Comparison of ENCODE assay signal across 9 mouse cellular contexts in genomic region chr6:126161571-126162340, GRCm38 (mm10). TPM values are rescaled to one million over a fixed set of nuclear protein-coding genes. Genes with fewer than 3 reads are reported as not detected.
DNase-seq lines count a peak whose midpoint lies in the region; ATAC-seq lines count a peak whose summit lies in the region.
"Had no signal": no experiment of that assay in that cellular context is flagged by ENCODE, and none has a peak within 500 bp of the region (broad histone marks: within the 10 kb centered on the region; RNA-seq: fewer than 3 reads in every experiment).

No protein-coding gene starts in this region.

- H3K9ac ChIP-seq in heart, embryonic 14.5 days (ENCODE audit: low read length) = peak overlapping the region; percentile 68
- H3K9ac ChIP-seq in liver, embryonic 13.5 days = no peak overlapping the region

- H3K4me3 ChIP-seq in brown adipose tissue, adult 24 weeks (ENCODE audit: insufficient read depth, low read depth, low read length) = peak overlapping the region; percentile 81
- peak overlapping the region; percentile 56 to 58 for H3K4me3 ChIP-seq in heart, embryonic 14.5 days (ENCODE audit: control insufficient read depth in 1 of 2, insufficient read depth in 1 of 2, low read depth in 1 of 2, low read length in 2 of 2)
- H3K4me3 ChIP-seq in liver, embryonic 13.5 days (replicated peaks) = no peak overlapping the region

- DNase-seq in heart, adult 11 months = peak; percentile 91
- DNase-seq in heart, adult 9 months (ENCODE audit: low spot score in 2 of 2) = no peak
- DNase-seq in liver, embryonic 13.5 days = no peak
- no peak for DNase-seq in frontal cortex, postnatal 10 days (ENCODE audit: low spot score in 2 of 2)
- DNase-seq in adrenal gland, adult 18-20 months (ENCODE audit: low spot score in 2 of 2) = no peak
- DNase-seq in frontal cortex, postnatal 14 days (ENCODE audit: low spot score in 2 of 2) = no peak
- DNase-seq: thymus, postnatal 4 days had no signal

- no peak for ATAC-seq in heart, embryonic 14.5 days (ENCODE audit: insufficient number of reproducible peaks, insufficient read depth, low FRiP score, low read depth)
- no peak for ATAC-seq in liver, embryonic 13.5 days (ENCODE audit: low read depth)

- whole genome bisulfite sequencing in heart, embryonic 14.5 days = 53% methylated on average over 8 of the region's 8 CpGs
- 44% methylated on average over 8 of the region's 8 CpGs for WGBS in liver, embryonic 13.5 days (ENCODE audit: insufficient replicate concordance)

- peak overlapping the region; percentile 81 for H3K4me2 ChIP-seq in heart, embryonic 14.5 days (ENCODE audit: low read length)
- H3K4me2 ChIP-seq in liver, embryonic 13.5 days = peak overlapping the region; percentile 43; the same call in 1 of the 2 replicates

- H3K36me3 ChIP-seq in heart, embryonic 14.5 days (ENCODE audit: control insufficient read depth, insufficient read depth, low read length) = no peaks in the 10 kb centered on the region
- H3K36me3 ChIP-seq in liver, embryonic 13.5 days = no peaks in the 10 kb centered on the region

- peak overlapping the region; percentile 84 for H3K27ac ChIP-seq in brown adipose tissue, adult 24 weeks (replicated peaks; ENCODE audit: low read depth, low read length)
- 0 out of 4 replicates have a peak overlapping the region, but pooled peaks of 1 of the 2 experiments have one; percentile 62 for H3K27ac ChIP-seq in heart, embryonic 14.5 days (replicated peaks in 1 of 2; ENCODE audit: control insufficient read depth in 1 of 2, insufficient read depth in 1 of 2, low read depth in 2 of 2, low read length in 2 of 2)
- no peak overlapping the region for H3K27ac ChIP-seq in liver, embryonic 13.5 days

- peaks cover 6% of the 10 kb centered on the region; the same call in 1 of the 2 replicates for H3K27me3 ChIP-seq in heart, embryonic 14.5 days (ENCODE audit: control insufficient read depth, insufficient read depth, low read length)
- peaks cover 55% of the 10 kb centered on the region for H3K27me3 ChIP-seq in liver, embryonic 13.5 days

- peaks cover 24% of the 10 kb centered on the region for H3K4me1 ChIP-seq in brown adipose tissue, adult 24 weeks (ENCODE audit: control insufficient read depth, insufficient read depth, insufficient read length, low read length)
- peaks cover 22 to 48% of the 10 kb centered on the region in 2 experiments for H3K4me1 ChIP-seq in heart, embryonic 14.5 days (ENCODE audit: control insufficient read depth in 2 of 2, insufficient read depth in 2 of 2, low read length in 2 of 2)
- no peaks in the 10 kb centered on the region for H3K4me1 ChIP-seq in liver, embryonic 13.5 days (replicated peaks)

- H3K9me3 ChIP-seq in heart, embryonic 14.5 days (ENCODE audit: control insufficient read depth, low read length) = peaks cover 5% of the 10 kb centered on the region; the same call in 1 of the 2 replicates
- no peaks in the 10 kb centered on the region for H3K9me3 ChIP-seq in liver, embryonic 13.5 days (replicated peaks)

RNA-seq across cellular contexts. Expression of gene Ntf3, which starts 5.0 kb away (rescaled TPM):
- 1.7 and 5.7 TPM in 2 replicates for polyA plus RNA-seq in brown adipose tissue, adult 24 weeks (2012; ENCODE audit: insufficient read depth, insufficient read length, missing spikeins)
- 7.7 and 8.5 TPM in 2 replicates for polyA plus RNA-seq in heart, embryonic 14.5 days (2014; fragmentation: Nextera tagmentation; extraction: Ambion mirVana)
- 0.81 and 0.97 TPM in 2 replicates for polyA plus RNA-seq in liver, embryonic 13.5 days (2015; fragmentation: Nextera tagmentation; extraction: Ambion mirVana)
- 1 to 10 TPM; 1.5 to 1.7 TPM for total RNA-seq in adrenal gland, adult 18-20 months (2021)
